Mouse (Mus musculus) limb, embryonic 10.5 days (tissue): ENCODE results near the gene Arhgef25. TPM values are rescaled to one million over a fixed set of nuclear protein-coding genes. Genes with fewer than 3 reads are reported as not detected.
"Not testable (repeated sequence)": the region's sequence is repeated elsewhere in the genome, so short reads cannot be mapped to it uniquely, and the experiment has no call there.

Experiments
- DNase-seq: peaks from one replicate; pipeline ENCODE4 v3.0.0-alpha.2; 2017; ENCODE audit warnings: low spot score
- H3K27ac ChIP-seq: fragments of 300-500 bp; sonication (generic); 2 replicates; pipeline ENCODE4 v1.5.1; 2016; ENCODE audit warnings: mild to moderate bottlenecking
- H3K27me3 ChIP-seq: fragments of 300-500 bp; sonication (generic); 2 replicates; pipeline ENCODE4 v1.6.1; 2016; ENCODE audit warnings: low read depth, mild to moderate bottlenecking; ENCODE audit not compliant: poor library complexity, severe bottlenecking
- H3K36me3 ChIP-seq: fragments of 300-500 bp; sonication (generic); 2 replicates; pipeline ENCODE4 v1.6.1; 2016; ENCODE audit warnings: mild to moderate bottlenecking, moderate library complexity
- H3K4me1 ChIP-seq: fragments of 300-500 bp; sonication (generic); 2 replicates; pipeline ENCODE4 v1.6.1; 2016
- H3K4me3 ChIP-seq: fragments of 300-500 bp; sonication (generic); 2 replicates; pipeline ENCODE4 v1.5.1; 2016; ENCODE audit warnings: mild to moderate bottlenecking, moderate library complexity
- H3K9me3 ChIP-seq: fragments of 300-500 bp; sonication (generic); replicated peaks from 2 replicates; pipeline ENCODE4 v1.6.1; 2016; ENCODE audit warnings: mild to moderate bottlenecking
- WGBS: fragments of 180-500 bp; shearing (Covaris S2); methylation state at CpG from one replicate; pipeline ENCODE4 v1.1.7; 2016; 5-methylcytosine and 5-hydroxymethylcytosine counted together
- polyA plus RNA-seq: library from polyadenylated mRNA; unstranded; fragments of >200 nt; fragmentation: Nextera tagmentation; extraction: Ambion mirVana; gene quantifications from 2 replicates; pipeline ENCODE4 v1.2.1, GENCODE M21; 2016

Arhgef25 gene
- polyA plus RNA-seq, 1 experiment from 2014 or later: 36.3 TPM

DNA sequence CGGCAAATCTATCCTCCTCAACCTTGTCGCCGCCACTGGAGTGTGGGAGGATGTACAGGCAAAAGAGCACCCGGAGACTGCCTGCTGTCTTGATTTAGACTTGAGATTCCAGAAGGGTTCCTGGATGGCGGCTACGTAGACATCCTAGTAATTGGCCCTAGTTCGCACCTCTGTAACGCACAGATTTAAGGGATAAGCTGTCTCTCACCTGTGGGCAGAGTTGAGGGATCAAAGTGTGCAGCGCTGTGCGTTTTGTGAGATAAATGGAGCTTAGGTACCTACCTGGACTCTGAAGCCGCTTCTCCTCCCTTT, 23.5 kb downstream of the Arhgef25 start:
- no peak for DNase-seq
- Histone ChIP-seq H3K36me3 (no peaks in the 10 kb centered on the region), H3K4me3 (peak overlapping the region; percentile 70), H3K27me3 (peaks cover 89% of the 10 kb centered on the region), H3K27ac (peak overlapping the region; percentile 83; the same call in 1 of the 2 replicates), H3K9me3 (no peaks in the 10 kb centered on the region), H3K4me1 (peaks cover 50% of the 10 kb centered on the region)
- WGBS: 2% methylated on average over 11 of the region's 11 CpGs

DNA sequence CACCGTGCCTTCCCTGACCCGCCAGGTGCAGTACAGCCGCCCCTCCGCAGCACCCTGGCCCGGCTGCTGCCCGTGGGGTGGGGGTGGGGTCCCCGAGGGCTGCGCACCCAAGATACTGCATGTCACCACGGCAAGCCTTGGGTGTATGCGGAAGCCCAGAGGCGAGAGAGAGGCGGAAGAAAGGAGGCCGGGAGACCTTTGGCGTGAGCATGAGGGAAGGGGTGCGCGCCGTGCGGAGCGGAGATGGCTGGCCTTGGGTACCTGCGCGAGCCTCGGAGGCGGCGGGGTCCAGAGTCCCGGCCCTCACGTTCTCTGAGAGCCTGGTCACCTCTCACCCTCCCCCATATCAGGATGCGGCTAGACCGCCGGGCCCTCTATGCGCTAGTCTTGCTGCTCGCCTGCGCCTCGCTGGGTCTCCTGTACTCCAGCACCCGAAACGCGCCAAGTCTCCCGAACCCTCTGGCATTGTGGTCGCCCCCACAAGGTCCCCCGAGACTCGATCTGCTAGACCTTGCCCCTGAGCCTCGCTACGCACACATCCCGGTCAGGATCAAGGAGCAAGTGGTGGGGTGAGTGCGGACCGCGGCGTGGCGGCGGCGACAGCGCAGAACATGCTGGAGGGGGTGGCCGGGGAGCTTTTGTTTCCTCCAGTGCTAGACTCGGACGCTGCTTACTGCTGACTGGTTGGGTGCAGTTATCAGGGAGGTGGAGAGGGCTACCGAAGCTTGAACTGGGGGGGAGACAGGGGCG, 24.1 kb downstream of the Arhgef25 start:
- Histone ChIP-seq H3K27me3 (peaks cover 84% of the 10 kb centered on the region), H3K27ac (peak overlapping the region; percentile 83), H3K4me3 (peak overlapping the region; percentile 70), H3K4me1 (peaks cover 44% of the 10 kb centered on the region), H3K9me3 (no peaks in the 10 kb centered on the region), H3K36me3 (no peaks in the 10 kb centered on the region)
- WGBS: under 1% methylated on average over 56 of the region's 56 CpGs
- DNase-seq: peak; percentile 70

DNA sequence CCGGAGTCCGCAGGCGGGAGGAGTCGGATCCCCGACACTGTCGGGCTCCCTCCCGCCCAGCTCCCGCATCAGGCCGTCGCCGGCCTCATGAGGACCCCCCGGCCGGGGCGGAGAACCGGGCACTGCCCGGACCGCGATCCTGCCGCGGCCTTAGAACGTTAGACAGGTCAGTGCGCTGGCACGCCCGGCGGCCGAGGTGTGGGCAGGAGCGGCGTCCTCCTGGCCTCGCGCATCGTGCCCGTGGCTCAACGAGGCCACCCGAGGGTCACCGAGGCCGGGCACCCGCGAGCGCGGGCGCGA, 24.6 kb downstream of the Arhgef25 start:
- DNase-seq: peak; percentile 70
- H3K27ac ChIP-seq: peak overlapping the region; percentile 83

DNA sequence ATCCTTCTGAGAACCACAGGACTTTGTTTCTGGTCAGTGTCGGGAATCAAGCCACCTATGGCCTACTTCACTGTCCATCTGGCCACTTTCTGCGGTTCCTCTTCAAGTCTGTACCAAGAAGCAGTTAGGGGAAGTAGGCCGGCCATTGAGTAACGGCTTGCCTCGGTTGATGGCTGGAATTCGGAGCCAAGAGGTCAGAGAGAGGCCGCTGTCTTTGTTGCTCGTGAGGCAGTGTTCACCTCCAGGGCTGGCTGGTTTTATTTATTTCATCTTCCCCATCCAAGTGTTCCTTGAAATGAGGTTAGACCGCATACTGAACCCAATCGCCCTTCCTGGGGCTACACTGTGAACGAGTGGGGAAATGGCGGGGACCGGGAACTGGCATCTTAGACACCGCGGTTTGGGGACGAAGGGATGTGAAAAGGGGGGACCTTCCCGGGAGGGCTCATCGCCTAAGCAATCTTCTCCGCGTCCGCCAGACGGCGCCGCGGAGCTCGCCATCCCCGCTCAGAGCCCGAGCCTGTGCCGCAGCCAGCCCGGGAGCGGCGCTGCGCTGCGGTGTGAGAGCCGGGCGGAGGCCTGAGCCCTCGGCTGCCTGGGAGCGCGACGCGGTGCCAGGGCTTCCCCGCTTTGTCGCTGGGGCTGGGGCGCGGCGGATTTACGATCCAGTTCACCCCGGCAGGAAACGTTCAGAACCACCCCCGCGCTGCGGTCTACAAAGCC, 25.1 kb downstream of the Arhgef25 start, which contains the start of gene B4galnt1:
TSS of gene B4galnt1 (plus strand) at position 595 of the 723 bp plus-strand sequence.
- peaks cover 34% of the 10 kb centered on the region for H3K4me1 ChIP-seq
- DNase-seq: peak; percentile 86
- peak within 1 kb of the TSS; percentile 83 for H3K27ac ChIP-seq
- H3K27me3 ChIP-seq: peaks cover 74% of the 10 kb centered on the region
- H3K36me3 ChIP-seq: no peaks in the 10 kb centered on the region
- peak within 1 kb of the TSS; percentile 70 for H3K4me3 ChIP-seq
- 2% methylated on average over 52 of the region's 52 CpGs for WGBS
- no peaks in the 10 kb centered on the region for H3K9me3 ChIP-seq

More for the DNA sequence above, 24.6 kb downstream of the Arhgef25 start:
- Histone ChIP-seq H3K27me3 (peaks cover 79% of the 10 kb centered on the region), H3K4me1 (peaks cover 39% of the 10 kb centered on the region), H3K36me3 (no peaks in the 10 kb centered on the region), H3K4me3 (peak overlapping the region; percentile 70), H3K9me3 (no peaks in the 10 kb centered on the region)
- WGBS: under 1% methylated on average over 42 of the region's 42 CpGs

DNA sequence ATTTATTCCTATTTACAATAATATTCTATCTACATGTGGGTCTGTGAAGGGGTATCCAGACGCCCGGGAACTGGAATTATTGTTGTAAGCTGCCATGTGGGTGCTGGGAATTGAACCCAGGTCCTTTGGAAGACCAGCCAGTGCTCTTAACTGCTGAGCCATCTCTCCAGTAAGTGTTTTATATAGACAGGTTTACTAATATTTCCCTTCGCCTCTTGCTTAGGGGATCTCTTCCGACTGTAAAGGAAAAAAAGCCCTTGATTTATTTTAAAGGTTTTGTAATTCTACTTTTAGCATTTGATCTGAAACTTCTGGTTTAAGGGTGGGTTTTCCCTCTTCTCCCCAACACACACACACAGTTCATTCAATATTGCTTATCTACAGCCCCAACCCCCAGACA, 25.7 kb downstream of the Arhgef25 start:
- Histone ChIP-seq H3K36me3 (no peaks in the 10 kb centered on the region), H3K9me3 (no peaks in the 10 kb centered on the region), H3K4me1 (peaks cover 31% of the 10 kb centered on the region), H3K4me3 (no peak overlapping the region), H3K27me3 (peaks cover 68% of the 10 kb centered on the region), H3K27ac (no peak overlapping the region)
- WGBS: 97% methylated on average over 4 of the region's 4 CpGs
- no peak for DNase-seq

DNA sequence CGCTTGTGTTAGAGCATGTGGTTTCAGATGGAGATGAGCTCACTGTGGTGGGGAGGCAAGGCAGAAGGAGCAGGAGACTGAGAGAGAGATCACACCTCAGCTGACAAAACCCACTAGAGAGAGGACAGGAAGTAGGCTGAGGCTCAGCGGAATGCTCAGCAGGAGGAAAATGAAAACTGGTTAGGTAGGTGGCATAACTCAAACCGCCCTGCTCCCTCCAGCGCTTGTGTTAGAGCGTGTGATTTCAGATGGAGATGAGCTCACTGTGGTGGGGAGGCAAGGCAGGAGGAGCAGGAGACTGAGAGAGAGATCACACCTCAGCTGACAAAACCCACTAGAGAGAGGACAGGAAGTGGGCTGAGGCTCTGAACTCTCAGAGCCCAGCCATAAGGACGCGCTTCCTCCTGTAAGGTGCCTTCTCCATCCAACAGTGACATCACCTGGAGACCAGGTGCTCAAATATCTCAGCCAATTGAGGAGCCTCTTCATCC, 27.1 kb downstream of the Arhgef25 start:
- not testable (repeated sequence) for H3K27ac ChIP-seq, H3K4me3 ChIP-seq, H3K36me3 ChIP-seq, H3K9me3 ChIP-seq, DNase-seq
- Histone ChIP-seq H3K4me1 (peaks cover 30% of the 10 kb centered on the region), H3K27me3 (peaks cover 54% of the 10 kb centered on the region)
- WGBS: 50% methylated on average over 7 of the region's 7 CpGs

DNA sequence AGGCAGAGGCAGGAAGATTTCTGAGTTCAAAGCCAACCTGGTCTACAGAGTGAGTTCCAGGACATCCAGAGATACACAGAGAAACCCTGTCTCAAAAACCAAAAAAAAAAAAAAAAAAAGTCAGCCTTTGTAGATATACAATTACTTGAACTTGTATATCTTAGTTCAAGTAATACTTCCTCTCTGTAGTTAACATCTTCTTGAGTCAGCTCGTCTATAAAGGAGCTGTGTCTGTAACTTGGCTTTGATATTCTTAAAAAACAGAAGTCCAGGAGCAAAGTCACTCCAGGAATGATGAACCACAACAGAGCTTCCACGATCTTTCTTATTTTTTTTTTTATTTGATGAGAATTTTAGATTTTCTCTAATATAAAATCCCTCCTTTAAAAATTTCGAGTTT, 29.2 kb downstream of the Arhgef25 start:
- Histone ChIP-seq H3K27ac (no peak overlapping the region), H3K4me1 (peaks cover 12% of the 10 kb centered on the region), H3K36me3 (no peaks in the 10 kb centered on the region), H3K4me3 (no peak overlapping the region), H3K9me3 (no peaks in the 10 kb centered on the region), H3K27me3 (peaks cover 33% of the 10 kb centered on the region)
- 82% methylated on average over 3 of the region's 3 CpGs for WGBS
- no peak for DNase-seq

DNA sequence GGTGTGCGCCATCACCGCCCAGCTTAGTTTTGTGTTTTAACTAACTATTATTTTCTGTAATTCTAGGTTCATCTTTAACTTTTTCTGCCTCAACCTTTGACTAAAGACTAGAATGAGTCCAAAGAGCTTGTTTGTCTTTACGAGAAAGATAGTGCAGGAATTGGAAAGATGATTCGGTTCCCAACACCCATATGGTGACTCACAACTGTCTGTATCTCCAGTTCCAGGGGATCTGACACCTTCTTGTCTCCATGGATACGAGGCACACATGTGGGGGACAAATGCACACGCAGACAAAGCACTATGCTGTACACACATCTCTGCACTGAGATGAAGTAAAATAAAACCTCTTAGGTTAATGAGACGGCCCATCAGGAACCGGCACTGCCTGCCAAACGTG, 29.8 kb downstream of the Arhgef25 start:
- 85% methylated on average over 9 of the region's 9 CpGs for WGBS
- no peak overlapping the region for H3K4me3 ChIP-seq

DNA sequence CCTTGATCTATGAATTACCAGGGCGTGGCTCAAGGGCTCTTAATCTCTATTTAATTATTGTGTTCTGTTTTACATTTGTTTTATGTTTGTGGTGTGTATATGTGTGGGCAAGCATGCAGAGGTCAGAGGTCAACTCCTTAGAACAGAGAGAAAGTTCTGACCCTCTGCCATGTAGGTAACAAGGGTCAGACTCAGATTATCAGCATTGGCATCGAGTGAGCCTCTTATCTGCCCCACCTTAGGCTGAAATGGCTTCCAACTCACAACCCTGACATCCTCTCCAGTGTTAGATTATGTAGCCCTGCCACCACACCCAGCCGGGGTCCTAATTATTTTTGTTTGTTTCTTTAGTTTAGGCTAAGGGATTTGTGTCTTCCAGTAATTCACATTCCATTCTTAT, 31.4 kb downstream of the Arhgef25 start:
- Histone ChIP-seq H3K27ac (no peak overlapping the region), H3K9me3 (no peaks in the 10 kb centered on the region), H3K4me3 (no peak overlapping the region), H3K27me3 (peaks cover 11% of the 10 kb centered on the region), H3K4me1 (no peaks in the 10 kb centered on the region), H3K36me3 (no peaks in the 10 kb centered on the region)
- WGBS: 72% methylated on average over 3 of the region's 3 CpGs
- DNase-seq: no peak

More for the DNA sequence above, 29.8 kb downstream of the Arhgef25 start:
- Histone ChIP-seq H3K36me3 (no peaks in the 10 kb centered on the region), H3K27me3 (peaks cover 27% of the 10 kb centered on the region), H3K9me3 (no peaks in the 10 kb centered on the region), H3K27ac (no peak overlapping the region), H3K4me1 (peaks cover 6% of the 10 kb centered on the region)
- no peak for DNase-seq

DNA sequence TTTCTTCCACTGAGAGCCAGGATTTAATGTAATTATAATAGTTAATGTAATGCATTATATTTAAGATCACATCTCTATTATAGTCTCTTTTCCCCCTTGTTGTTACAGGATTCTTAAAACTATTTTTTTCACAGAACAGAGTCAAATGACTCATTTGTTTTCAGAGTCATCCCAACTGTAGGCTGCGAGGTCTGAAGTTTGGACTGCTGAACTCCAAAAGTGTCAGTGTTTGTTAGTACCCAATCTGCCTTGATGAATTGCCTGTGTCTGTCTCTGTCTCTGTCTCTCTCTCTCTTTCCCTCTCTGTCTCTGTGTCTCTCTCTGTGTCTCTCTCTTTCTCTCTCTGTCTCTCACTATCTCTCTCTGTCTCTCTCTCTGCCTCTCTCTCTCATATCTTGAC, 33.4 kb downstream of the Arhgef25 start:
- no peak for DNase-seq
- Histone ChIP-seq H3K27me3 (no peaks in the 10 kb centered on the region), H3K9me3 (no peaks in the 10 kb centered on the region), H3K27ac (no peak overlapping the region), H3K36me3 (no peaks in the 10 kb centered on the region), H3K4me1 (no peaks in the 10 kb centered on the region), H3K4me3 (no peak overlapping the region)
- WGBS: 87% methylated on average over 1 of the region's 1 CpGs

DNA sequence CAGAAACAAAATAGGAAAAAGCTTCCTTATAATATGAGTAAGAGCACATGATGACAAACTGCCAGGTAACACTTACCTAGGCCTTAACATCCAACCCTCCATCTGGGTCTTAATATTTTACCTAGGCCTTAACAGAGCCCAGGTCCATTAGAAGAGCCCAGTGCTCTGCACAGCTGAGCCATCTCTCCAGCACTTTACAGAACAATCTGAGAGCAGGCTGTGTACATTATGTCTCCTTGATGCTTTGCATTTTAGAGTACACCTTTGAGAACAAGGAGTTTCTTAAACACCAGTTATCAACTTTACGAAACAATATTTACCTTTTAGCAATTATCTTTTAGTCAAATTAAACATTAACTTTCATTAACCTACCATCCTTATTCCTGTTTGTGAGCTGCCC, 33.8 kb downstream of the Arhgef25 start:
- no peaks in the 10 kb centered on the region for H3K27me3 ChIP-seq
- no peaks in the 10 kb centered on the region for H3K36me3 ChIP-seq
- no peak for DNase-seq
- H3K27ac ChIP-seq: no peak overlapping the region
- 92% methylated on average over 1 of the region's 1 CpGs for WGBS
- no peak overlapping the region for H3K4me3 ChIP-seq
- H3K9me3 ChIP-seq: no peaks in the 10 kb centered on the region
- H3K4me1 ChIP-seq: no peaks in the 10 kb centered on the region

DNA sequence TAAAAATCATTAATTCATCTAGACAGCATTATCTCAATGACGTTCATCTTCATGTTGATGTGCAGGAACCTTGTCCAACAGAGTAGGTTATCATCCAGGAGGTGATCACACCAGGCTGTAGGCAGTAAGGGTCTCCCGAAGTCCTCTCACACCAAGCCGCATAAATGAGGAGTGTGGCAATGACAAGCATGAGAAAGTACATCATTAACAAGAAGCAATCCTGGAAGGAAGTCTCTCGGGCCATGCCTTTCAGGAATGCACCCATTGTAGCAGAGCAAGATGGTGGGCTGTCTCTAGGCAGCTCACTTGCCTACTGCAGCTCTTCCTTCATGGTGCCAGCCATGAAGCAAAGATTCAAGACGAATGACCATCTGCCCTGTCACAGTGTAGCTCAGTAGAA, 35.2 kb downstream of the Arhgef25 start:
- Histone ChIP-seq H3K9me3 (no peaks in the 10 kb centered on the region), H3K4me1 (no peaks in the 10 kb centered on the region), H3K36me3 (no peaks in the 10 kb centered on the region), H3K27ac (no peak overlapping the region), H3K27me3 (no peaks in the 10 kb centered on the region), H3K4me3 (no peak overlapping the region)
- DNase-seq: no peak
- 92% methylated on average over 5 of the region's 5 CpGs for WGBS

DNA sequence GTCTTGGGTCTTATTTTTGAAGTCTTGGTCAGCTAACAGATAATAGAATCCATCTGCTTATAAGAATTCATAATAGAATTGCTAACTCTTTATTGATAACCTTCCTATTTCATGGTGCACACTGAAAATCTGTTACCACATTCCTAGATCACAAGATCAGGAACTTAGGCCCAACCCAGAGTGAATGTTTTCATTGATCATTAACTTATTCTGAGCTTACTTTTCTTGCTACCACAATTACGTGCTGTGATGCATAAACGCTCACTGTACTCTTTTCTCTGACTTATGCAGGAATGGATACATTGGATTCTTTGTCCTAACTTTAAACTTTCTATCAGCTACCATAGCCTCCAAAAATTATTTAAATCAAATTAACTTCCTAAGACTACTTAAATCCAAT, 35.6 kb downstream of the Arhgef25 start:
- Histone ChIP-seq H3K36me3 (no peaks in the 10 kb centered on the region), H3K27me3 (no peaks in the 10 kb centered on the region), H3K27ac (no peak overlapping the region), H3K4me3 (no peak overlapping the region), H3K9me3 (no peaks in the 10 kb centered on the region), H3K4me1 (no peaks in the 10 kb centered on the region)
- WGBS: 94% methylated on average over 2 of the region's 2 CpGs
- DNase-seq: no peak
